Mouse (Mus musculus): ENCODE data around the gene Luzp1. TPM values are rescaled to one million over a fixed set of nuclear protein-coding genes. Genes with fewer than 3 reads are reported as not detected.

The Luzp1 gene
- polyA plus RNA-seq (2017; shearing (Covaris generic)) = 23.9 TPM

GRCm38 (mm10) chr4:136469371-136469903, at the start of gene Luzp1:
Gene Luzp1, plus strand, starts transcription at chr4:136469761.

GRCm38 (mm10) chr4:136423224-136423623, 46.3 kb upstream of the Luzp1 start, which contains the start of gene Htr1d:
Gene Htr1d, plus strand, starts transcription at chr4:136423524.

DNA sequence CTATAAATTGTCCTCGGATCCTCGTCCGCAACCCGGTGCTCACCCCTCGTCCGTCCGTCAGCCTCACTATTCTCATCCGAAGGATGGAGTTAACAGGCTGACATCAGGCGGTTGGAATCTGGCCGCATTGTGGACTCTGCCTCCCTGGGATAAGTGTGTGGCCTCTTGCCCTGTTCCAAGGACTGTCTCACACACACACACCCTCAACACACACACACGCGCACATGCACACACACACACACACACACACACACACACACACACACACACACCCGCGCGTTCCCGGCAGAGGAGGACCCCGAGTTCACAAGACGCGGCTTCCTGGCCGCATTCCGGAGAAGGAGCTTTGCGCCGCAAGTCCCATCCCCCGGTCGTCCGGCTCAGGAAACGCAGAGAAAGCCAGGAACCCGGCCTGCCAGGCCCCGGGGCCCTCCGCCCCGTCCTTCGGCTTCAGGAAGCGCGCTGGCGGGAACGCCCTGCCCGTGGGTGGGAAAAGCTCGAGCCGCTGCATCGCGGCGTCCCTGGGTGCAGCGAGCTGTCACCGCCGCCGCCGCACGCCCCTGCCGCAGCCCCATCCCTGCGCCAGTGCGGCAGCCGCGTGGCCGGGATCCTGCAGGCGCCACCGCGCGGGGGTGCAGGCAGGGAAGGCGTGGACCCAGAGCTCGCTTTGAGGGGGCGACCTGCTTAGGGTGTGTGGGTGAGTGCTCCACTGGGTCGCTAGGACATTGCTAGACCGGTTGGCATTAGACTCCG, 7.3 kb upstream of the Luzp1 start, which contains the start of gene 6030445D17Rik:
Gene 6030445D17Rik (plus strand): TSS at position 165 of the 753 bp plus-strand sequence.

GRCm38 (mm10) chr4:136602568-136602967, 133.0 kb downstream of the Luzp1 start, which contains the start of gene Kdm1a:
Gene Kdm1a, minus strand, starts transcription at chr4:136602723.

Other genes with a start within 250 kb of the Luzp1 start
- not detected for gene Tcea3, start 222.0 kb upstream of the Luzp1 start, polyA plus RNA-seq (2017; shearing (Covaris generic))
- gene Zfp46, start 185.1 kb upstream of the Luzp1 start, polyA plus RNA-seq (2017; shearing (Covaris generic)) = 3.5 TPM
- gene Hnrnpr, start 158.8 kb upstream of the Luzp1 start, polyA plus RNA-seq (2017; shearing (Covaris generic)) = 106 TPM
- not detected for gene Htr1d, start 46.2 kb upstream of the Luzp1 start, polyA plus RNA-seq (2017; shearing (Covaris generic))
- gene 6030445D17Rik, start 7.5 kb upstream of the Luzp1 start, polyA plus RNA-seq (2017; shearing (Covaris generic)) = not detected
- gene Kdm1a, start 133.0 kb downstream of the Luzp1 start, polyA plus RNA-seq (2017; shearing (Covaris generic)) = 65.4 TPM
- not detected for gene Tex46, start 140.7 kb downstream of the Luzp1 start, polyA plus RNA-seq (2017; shearing (Covaris generic))
- not detected for gene Lactbl1, start 152.9 kb downstream of the Luzp1 start, polyA plus RNA-seq (2017; shearing (Covaris generic))